Mouse (Mus musculus) kidney, adult 2 months (tissue): Measurements from ENCODE around the gene Dhx8.

ENCODE experiments used
- CTCF ChIP-seq: fragments of 200-500 bp; conservative IDR thresholded peaks from 2 replicates; pipeline ENCODE4 v1.5.1; 2011; ENCODE audit warnings: low read depth, mild to moderate bottlenecking, control low read depth, low read length, moderate library complexity, mixed read lengths; ENCODE audit not compliant: insufficient read depth, insufficient read length
- POLR2A ChIP-seq: fragments of 200-500 bp; IDR thresholded peaks from one replicate; pipeline ENCODE4 v1.6.1; 2011; ENCODE audit warnings: low read depth, low read length, control low read depth

DNA sequence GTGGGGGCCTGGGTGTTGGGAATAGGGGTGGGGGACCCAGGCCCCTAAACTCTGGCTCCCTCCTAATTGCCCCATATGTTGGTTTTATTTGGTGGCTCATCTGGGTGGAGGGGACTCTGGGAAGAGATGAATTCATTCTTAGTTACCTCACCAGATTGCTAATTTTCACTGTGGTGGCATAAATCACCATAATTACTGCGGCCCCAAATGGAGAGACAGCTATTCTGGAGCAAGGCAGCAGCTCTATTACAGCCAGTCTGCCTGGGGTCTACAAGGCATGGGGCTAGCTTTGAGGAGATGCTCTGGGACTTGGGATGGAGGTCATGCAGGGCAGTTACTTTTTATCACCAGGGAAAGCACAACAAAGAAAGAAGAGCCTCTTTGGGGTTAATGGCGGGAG lies 6.0 kb upstream of the Dhx8 start:
- TF ChIP-seq POLR2A, result no peak
- TF ChIP-seq CTCF, result no peak
